Mouse (Mus musculus): Measurements from ENCODE around the gene Galnt4. TPM values are rescaled to one million over a fixed set of nuclear protein-coding genes. Genes with fewer than 3 reads are reported as not detected.

The Galnt4 gene
- total RNA-seq (2023): 1 to 10 TPM; 7.2 to 8.8 TPM

GRCm38 (mm10) chr10:99107964-99108363 is at the start of gene Galnt4:
TSS of gene Galnt4 (plus strand) at chr10:99108159.

GRCm38 (mm10) chr10:99106703-99107631 is 992 bp upstream of the Galnt4 start, which contains the start of gene Poc1b:
TSS of gene Poc1b (plus strand) at chr10:99107036.

GRCm38 (mm10) chr10:99126225-99126624 is 18.3 kb downstream of the Galnt4 start, which contains the start of gene Phxr2:
TSS of gene Phxr2 (minus strand) at chr10:99126325.

Other genes with a start within 250 kb of the Galnt4 start
- gene Atp2b1, start 193.8 kb upstream of the Galnt4 start, total RNA-seq (2023): 100 to 1,000 TPM; 390 to 401 TPM
- 10 to 100 TPM; 11.4 to 11.6 TPM for gene Poc1b, start 1.1 kb upstream of the Galnt4 start, total RNA-seq (2023)
- not detected for gene Phxr2, start 18.2 kb downstream of the Galnt4 start, total RNA-seq (2023)
- 100 to 1,000 TPM; 280 to 360 TPM for gene Dusp6, start 155.1 kb downstream of the Galnt4 start, total RNA-seq (2023)